Mouse (Mus musculus): ENCODE results near the gene Aicda.

GRCm38 (mm10) chr6:122569762-122570161, 16.2 kb downstream of the Aicda start:
- no peak for TF ChIP-seq GATA1 (IDR thresholded peaks at IDR 0.05; ENCODE audit: low read length)
- TF ChIP-seq TAL1 (IDR thresholded peaks at IDR 0.05; ENCODE audit: low read length), result no peak

All from erythroblast, embryonic 14.5 days (primary cell).